Mouse (Mus musculus): ENCODE data around the gene Ccnjl.

GRCm38 (mm10) chr11:43552675-43553074 is 24.1 kb downstream of the Ccnjl start:
- TF ChIP-seq CTCF (IDR thresholded peaks at IDR 0.05) (no peak), POLR2A (IDR thresholded peaks at IDR 0.05; ENCODE audit: insufficient read depth, low read depth, low read length) (no peak), EP300 (IDR thresholded peaks at IDR 0.05; ENCODE audit: insufficient read depth, low read depth, low read length) (no peak)
